Mouse (Mus musculus) heart, embryonic 10.5 days (tissue): Measurements from ENCODE around the gene Lrp6. TPM values are rescaled to one million over a fixed set of nuclear protein-coding genes. Genes with fewer than 3 reads are reported as not detected.

Experiments used
- DNase-seq: peaks from one replicate; pipeline ENCODE4 v3.0.0-alpha.2; 2017; ENCODE audit warnings: low spot score
- H3K27ac ChIP-seq: fragments of 300-500 bp; sonication (generic); 2 replicates; pipeline ENCODE4 v1.5.1; 2016; ENCODE audit warnings: mild to moderate bottlenecking
- H3K27me3 ChIP-seq: fragments of 300-500 bp; sonication (generic); 2 replicates; pipeline ENCODE4 v1.6.1; 2016; ENCODE audit warnings: mild to moderate bottlenecking; ENCODE audit not compliant: poor library complexity, insufficient read depth, severe bottlenecking
- H3K36me3 ChIP-seq: fragments of 300-500 bp; sonication (generic); 2 replicates; pipeline ENCODE4 v1.6.1; 2016; ENCODE audit warnings: mild to moderate bottlenecking, moderate library complexity
- H3K4me1 ChIP-seq: fragments of 300-500 bp; sonication (generic); 2 replicates; pipeline ENCODE4 v1.6.1; 2016; ENCODE audit warnings: mild to moderate bottlenecking
- H3K4me3 ChIP-seq: fragments of 300-500 bp; sonication (generic); 2 replicates; pipeline ENCODE4 v1.5.1; 2016; ENCODE audit warnings: mild to moderate bottlenecking, moderate library complexity
- H3K9me3 ChIP-seq: fragments of 300-500 bp; sonication (generic); 2 replicates; pipeline ENCODE4 v1.6.1; 2016; ENCODE audit warnings: mild to moderate bottlenecking, moderate library complexity
- WGBS: fragments of 180-500 bp; shearing (Covaris S2); methylation state at CpG from one replicate; pipeline ENCODE4 v1.1.7; 2016; 5-methylcytosine and 5-hydroxymethylcytosine counted together
- polyA plus RNA-seq: library from polyadenylated mRNA; unstranded; fragments of >200 nt; fragmentation: Nextera tagmentation; extraction: Ambion mirVana; gene quantifications from 2 replicates; pipeline ENCODE4 v1.2.1, GENCODE M21; 2016

The Lrp6 gene
- polyA plus RNA-seq, 1 experiment from 2014 or later, result 24.4 TPM

- WGBS, result 79% methylated on average over 3 of the region's 3 CpGs
- Histone ChIP-seq H3K9me3 (no peaks in the 10 kb centered on the region), H3K4me3 (no peak overlapping the region), H3K36me3 (peaks cover 6% of the 10 kb centered on the region; the same call in 1 of the 2 replicates), H3K4me1 (peaks cover 33% of the 10 kb centered on the region), H3K27ac (no peak overlapping the region), H3K27me3 (no peaks in the 10 kb centered on the region)
- DNase-seq, result no peak
Observed at GRCm38 (mm10) chr6:134520821-134521220, 45.9 kb downstream of the Lrp6 start.

GRCm38 (mm10) chr6:134518450-134518849, 48.3 kb downstream of the Lrp6 start:
- Histone ChIP-seq H3K9me3 (no peaks in the 10 kb centered on the region), H3K4me1 (peaks cover 27% of the 10 kb centered on the region), H3K27me3 (no peaks in the 10 kb centered on the region), H3K4me3 (no peak overlapping the region), H3K36me3 (peaks cover 9% of the 10 kb centered on the region; the same call in 1 of the 2 replicates), H3K27ac (no peak overlapping the region)
- DNase-seq, result no peak
- 92% methylated on average over 5 of the region's 5 CpGs for WGBS

- Histone ChIP-seq H3K4me1 (peaks cover 27% of the 10 kb centered on the region), H3K36me3 (peaks cover 12% of the 10 kb centered on the region; the same call in 1 of the 2 replicates), H3K27ac (no peak overlapping the region), H3K27me3 (no peaks in the 10 kb centered on the region), H3K9me3 (no peaks in the 10 kb centered on the region), H3K4me3 (no peak overlapping the region)
- no peak for DNase-seq
- WGBS, result 72% methylated on average over 4 of the region's 4 CpGs
Observed at GRCm38 (mm10) chr6:134517141-134517540, 49.6 kb downstream of the Lrp6 start.

- H3K4me1 ChIP-seq, result peaks cover 16% of the 10 kb centered on the region; the same call in 1 of the 2 replicates
- DNase-seq, result no peak
- 59% methylated on average over 4 of the region's 4 CpGs for WGBS
Observed at GRCm38 (mm10) chr6:134515416-134515815, 51.3 kb downstream of the Lrp6 start.

GRCm38 (mm10) chr6:134513896-134514510, 52.8 kb downstream of the Lrp6 start:
- WGBS, result 94% methylated on average over 3 of the region's 3 CpGs
- H3K4me1 ChIP-seq, result peaks cover 21% of the 10 kb centered on the region; the same call in 1 of the 2 replicates
- no peak for DNase-seq
- no peaks in the 10 kb centered on the region for H3K9me3 ChIP-seq
- no peak overlapping the region for H3K4me3 ChIP-seq
- H3K27me3 ChIP-seq, result no peaks in the 10 kb centered on the region
- H3K36me3 ChIP-seq, result 0 out of 2 replicates have a peak, but pooled peaks cover 6% of the 10 kb centered on the region
- H3K27ac ChIP-seq, result no peak overlapping the region

More at GRCm38 (mm10) chr6:134515416-134515815, 51.3 kb downstream of the Lrp6 start:
- Histone ChIP-seq H3K27ac (no peak overlapping the region), H3K27me3 (no peaks in the 10 kb centered on the region), H3K9me3 (no peaks in the 10 kb centered on the region), H3K36me3 (peaks cover 12% of the 10 kb centered on the region; the same call in 1 of the 2 replicates), H3K4me3 (no peak overlapping the region)

GRCm38 (mm10) chr6:134513011-134513410, 53.8 kb downstream of the Lrp6 start:
- Histone ChIP-seq H3K9me3 (no peaks in the 10 kb centered on the region), H3K36me3 (0 out of 2 replicates have a peak, but pooled peaks cover 10% of the 10 kb centered on the region), H3K4me1 (peaks cover 19% of the 10 kb centered on the region; the same call in 1 of the 2 replicates), H3K4me3 (no peak overlapping the region), H3K27me3 (no peaks in the 10 kb centered on the region), H3K27ac (no peak overlapping the region)
- no peak for DNase-seq
- 90% methylated on average over 6 of the region's 6 CpGs for WGBS

GRCm38 (mm10) chr6:134512478-134512877, 54.3 kb downstream of the Lrp6 start:
- H3K27ac ChIP-seq, result no peak overlapping the region
- peaks cover 18% of the 10 kb centered on the region; the same call in 1 of the 2 replicates for H3K4me1 ChIP-seq
- no peak overlapping the region for H3K4me3 ChIP-seq
- no peaks in the 10 kb centered on the region for H3K27me3 ChIP-seq
- DNase-seq, result no peak
- no peaks in the 10 kb centered on the region for H3K9me3 ChIP-seq
- H3K36me3 ChIP-seq, result peaks cover 13% of the 10 kb centered on the region
- WGBS, result 72% methylated on average over 2 of the region's 2 CpGs

- peaks cover 16% of the 10 kb centered on the region; the same call in 1 of the 2 replicates for H3K4me1 ChIP-seq
- no peaks in the 10 kb centered on the region for H3K27me3 ChIP-seq
- H3K36me3 ChIP-seq, result peaks cover 25% of the 10 kb centered on the region
- no peak overlapping the region for H3K27ac ChIP-seq
- no peak overlapping the region for H3K4me3 ChIP-seq
- no peaks in the 10 kb centered on the region for H3K9me3 ChIP-seq
- no peak for DNase-seq
Observed at GRCm38 (mm10) chr6:134511118-134511517, 55.6 kb downstream of the Lrp6 start.

GRCm38 (mm10) chr6:134510280-134510679, 56.5 kb downstream of the Lrp6 start:
- Histone ChIP-seq H3K36me3 (peaks cover 29% of the 10 kb centered on the region), H3K27ac (no peak overlapping the region), H3K4me1 (peaks cover 16% of the 10 kb centered on the region; the same call in 1 of the 2 replicates), H3K4me3 (no peak overlapping the region), H3K9me3 (no peaks in the 10 kb centered on the region), H3K27me3 (no peaks in the 10 kb centered on the region)
- WGBS, result 62% methylated on average over 2 of the region's 2 CpGs
- DNase-seq, result no peak

GRCm38 (mm10) chr6:134509731-134510226, 57.0 kb downstream of the Lrp6 start:
- Histone ChIP-seq H3K4me1 (peaks cover 20% of the 10 kb centered on the region; the same call in 1 of the 2 replicates), H3K27me3 (no peaks in the 10 kb centered on the region), H3K9me3 (no peaks in the 10 kb centered on the region), H3K4me3 (no peak overlapping the region), H3K36me3 (peaks cover 29% of the 10 kb centered on the region), H3K27ac (no peak overlapping the region)
- WGBS, result 78% methylated on average over 10 of the region's 10 CpGs
- DNase-seq, result no peak

- no peak for DNase-seq
- Histone ChIP-seq H3K27me3 (no peaks in the 10 kb centered on the region), H3K9me3 (no peaks in the 10 kb centered on the region), H3K4me3 (no peak overlapping the region), H3K27ac (no peak overlapping the region), H3K4me1 (peaks cover 54% of the 10 kb centered on the region), H3K36me3 (peaks cover 30% of the 10 kb centered on the region)
- 26% methylated on average over 4 of the region's 4 CpGs for WGBS
Observed at GRCm38 (mm10) chr6:134504866-134505265, 61.9 kb downstream of the Lrp6 start.

- Histone ChIP-seq H3K4me1 (peaks cover 61% of the 10 kb centered on the region), H3K36me3 (peaks cover 34% of the 10 kb centered on the region), H3K9me3 (no peaks in the 10 kb centered on the region), H3K27ac (no peak overlapping the region), H3K4me3 (no peak overlapping the region), H3K27me3 (no peaks in the 10 kb centered on the region)
- DNase-seq, result no peak
- 35% methylated on average over 7 of the region's 7 CpGs for WGBS
Observed at GRCm38 (mm10) chr6:134502335-134502734, 64.4 kb downstream of the Lrp6 start.

GRCm38 (mm10) chr6:134500381-134501162, 66.2 kb downstream of the Lrp6 start:
- no peak for DNase-seq
- no peaks in the 10 kb centered on the region for H3K27me3 ChIP-seq
- no peaks in the 10 kb centered on the region for H3K9me3 ChIP-seq
- 52% methylated on average over 10 of the region's 10 CpGs for WGBS
- H3K4me1 ChIP-seq, result peaks cover 53% of the 10 kb centered on the region
- no peak overlapping the region for H3K27ac ChIP-seq
- H3K4me3 ChIP-seq, result no peak overlapping the region
- peaks cover 21% of the 10 kb centered on the region for H3K36me3 ChIP-seq
